Mouse (Mus musculus) fibroblast of lung, adult 2 months (primary cell): Measurements from ENCODE around the gene Ccpg1.

Experiments
- DNase-seq: peaks from one replicate; pipeline ENCODE4 v3.0.0-alpha.2; 2011; ENCODE audit warnings: low read depth

Gene Ccpg1

DNA sequence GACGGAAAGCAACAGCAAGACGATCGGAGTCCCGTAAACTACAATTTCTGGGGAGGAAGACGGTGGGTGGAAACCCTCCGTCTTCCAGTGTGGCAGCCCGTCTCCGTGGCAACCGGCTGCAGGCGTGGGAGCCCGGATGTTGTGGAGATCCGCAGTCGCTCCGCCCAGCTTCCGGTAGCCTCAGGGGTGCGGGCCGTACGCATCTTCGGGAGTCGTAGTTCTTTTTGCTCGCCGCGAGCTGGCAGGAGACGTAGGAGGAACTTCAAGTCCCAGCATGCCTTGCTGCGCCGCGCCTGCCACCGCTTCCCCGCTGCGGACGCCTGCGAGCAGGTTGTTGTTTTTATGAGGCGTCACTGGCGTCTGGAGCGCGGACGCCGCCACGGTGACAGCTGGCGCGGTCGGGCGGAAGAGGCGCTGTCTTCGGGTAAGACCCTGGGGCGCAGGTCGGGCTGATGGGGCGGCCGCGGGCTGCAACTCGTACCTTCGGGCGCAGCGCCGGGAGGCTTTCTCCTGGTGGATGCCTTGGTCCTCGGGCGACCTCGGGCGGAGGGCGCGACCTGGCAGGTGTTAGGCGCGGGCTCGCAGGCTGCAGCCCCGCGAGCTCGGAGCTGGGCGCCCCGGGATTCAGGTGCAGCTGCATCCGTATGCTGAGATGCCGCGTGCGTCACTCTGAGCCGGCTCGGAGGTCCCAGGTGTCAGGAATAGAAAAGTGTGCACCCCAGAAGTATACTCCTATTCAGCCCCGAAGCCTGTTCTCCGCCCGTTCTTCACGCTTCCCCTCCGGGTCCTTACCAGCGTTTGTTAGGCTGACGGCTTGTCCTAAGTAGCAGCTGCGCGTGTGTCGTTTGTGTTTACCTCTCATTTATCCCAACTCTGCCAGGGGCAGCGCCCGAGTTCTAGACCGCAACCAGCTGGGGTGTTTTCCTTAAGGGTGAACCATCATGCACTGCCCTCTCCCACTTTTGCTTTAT is at the start of gene Ccpg1, which contains the start of gene Ccpg1os:
Gene Ccpg1, plus strand, starts transcription at position 180 of the 971 bp plus-strand sequence.
Gene Ccpg1os, minus strand, starts transcription at position 133 of the 971 bp plus-strand sequence.
- DNase-seq: peak; percentile 96

DNA sequence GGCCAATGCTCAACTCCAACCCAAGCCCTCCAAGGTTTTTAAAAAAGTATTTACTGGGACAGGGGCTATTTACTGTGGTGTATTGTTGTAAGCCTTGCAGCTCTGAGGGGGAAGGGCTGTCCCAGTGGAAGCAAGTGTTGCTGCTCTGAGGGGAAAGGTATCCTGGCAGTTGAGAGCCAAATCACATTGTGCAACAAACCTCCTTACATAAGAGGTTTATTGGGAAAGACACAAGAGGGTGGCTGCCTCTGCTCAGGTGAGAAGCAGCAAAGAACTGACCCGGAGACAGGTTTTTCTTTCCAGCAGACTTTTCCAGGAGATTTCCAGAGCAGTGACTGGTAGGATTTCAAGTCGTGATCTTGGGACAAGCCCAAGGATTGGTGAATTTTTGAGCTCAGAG is 48.9 kb upstream of the Ccpg1 start:
- DNase-seq: no peak

DNA sequence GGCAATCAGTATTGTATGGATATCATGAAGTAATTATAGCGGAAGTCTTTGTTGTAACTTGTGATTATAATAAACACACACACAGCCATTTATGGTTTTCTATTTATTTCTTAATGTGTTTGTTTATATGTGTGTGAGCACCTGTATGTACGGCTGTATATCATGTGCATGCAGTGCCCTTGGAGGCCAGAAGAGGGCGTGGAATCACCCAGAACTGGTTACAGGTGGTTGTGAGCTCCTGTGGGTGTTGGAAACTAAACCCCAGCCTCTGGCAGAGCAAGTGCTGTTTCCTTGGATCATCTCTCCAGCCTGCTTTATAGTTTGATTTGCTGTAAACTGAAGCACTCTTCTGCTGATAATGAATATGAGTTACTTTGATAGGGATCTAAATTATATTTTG is 41.8 kb upstream of the Ccpg1 start:
- DNase-seq: no peak

DNA sequence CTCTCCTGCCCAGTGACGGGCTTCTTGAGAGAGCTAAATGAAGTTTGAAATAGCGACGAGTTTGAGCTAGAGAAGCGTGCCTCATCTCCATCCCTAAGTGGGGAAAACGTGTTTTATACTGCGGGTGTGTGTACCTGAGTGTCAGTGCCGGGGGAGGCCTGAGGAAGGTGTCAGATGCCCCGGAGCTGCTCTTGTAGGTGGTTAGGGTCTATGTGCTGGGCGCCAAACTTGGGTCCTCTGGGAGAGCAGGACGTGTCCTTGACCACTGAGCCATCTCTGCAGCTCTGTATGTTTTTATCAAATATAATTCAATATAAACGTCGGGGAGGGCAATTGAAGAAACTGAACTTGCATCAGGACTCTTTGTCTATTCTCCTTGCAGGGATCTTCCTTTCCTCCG is 40.9 kb upstream of the Ccpg1 start:
- DNase-seq: no peak

DNA sequence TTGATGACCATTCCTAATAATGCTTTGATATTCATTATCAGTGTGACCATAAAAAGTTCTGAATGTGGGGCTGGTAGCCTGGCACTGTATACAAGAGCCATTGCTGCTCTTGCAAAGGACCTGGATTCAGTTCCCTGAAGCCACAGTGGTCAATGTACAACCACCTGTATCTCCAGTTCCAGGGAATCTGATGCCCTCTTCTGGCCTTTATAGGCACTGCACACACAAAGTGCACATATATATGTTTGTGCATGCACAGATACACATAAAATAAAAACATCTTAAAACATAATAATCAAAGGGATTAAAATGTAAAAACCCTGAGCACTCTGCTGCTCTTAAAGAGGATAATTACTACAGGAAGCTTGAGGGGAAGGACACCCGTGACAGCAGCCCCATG is 38.2 kb upstream of the Ccpg1 start:
- no peak for DNase-seq

DNA sequence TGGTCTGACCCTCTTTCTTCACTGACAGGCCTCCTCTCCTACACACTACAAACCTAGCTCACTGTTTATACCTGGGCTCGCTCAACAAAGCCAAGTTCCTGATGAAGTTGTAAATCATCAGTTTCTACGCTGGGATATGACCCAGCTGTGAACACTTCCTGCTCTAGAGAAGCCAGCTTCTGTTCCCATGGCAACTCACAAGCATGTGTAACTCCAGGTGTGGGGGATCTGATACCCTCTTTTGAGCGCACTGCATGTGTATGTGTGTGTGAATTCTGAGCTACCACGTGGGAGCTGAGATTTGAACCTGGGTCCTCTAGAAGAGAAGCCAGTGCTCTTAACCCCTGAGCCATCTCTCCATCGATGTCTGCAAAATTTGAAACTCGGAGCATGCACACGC is 35.7 kb upstream of the Ccpg1 start:
- no peak for DNase-seq

DNA sequence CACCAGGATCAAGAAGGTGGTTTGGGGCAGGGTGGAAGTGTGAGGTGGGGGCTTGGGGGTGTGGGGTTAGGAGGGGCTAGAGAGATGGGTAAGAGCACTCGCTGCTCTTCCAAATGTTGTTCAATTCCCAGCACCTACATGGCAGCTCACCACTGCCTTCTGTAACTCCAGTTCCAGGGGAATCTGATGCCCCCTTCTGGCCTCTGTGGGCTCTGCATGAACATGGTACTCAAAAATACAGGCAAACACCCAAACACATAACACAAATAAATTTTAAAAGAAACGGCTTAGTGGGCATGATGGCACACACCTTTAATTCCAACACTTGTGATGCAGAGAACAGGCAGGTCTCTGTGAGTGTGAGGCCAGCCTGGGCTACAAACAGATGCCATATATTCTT is 30.5 kb upstream of the Ccpg1 start:
- no peak for DNase-seq

DNA sequence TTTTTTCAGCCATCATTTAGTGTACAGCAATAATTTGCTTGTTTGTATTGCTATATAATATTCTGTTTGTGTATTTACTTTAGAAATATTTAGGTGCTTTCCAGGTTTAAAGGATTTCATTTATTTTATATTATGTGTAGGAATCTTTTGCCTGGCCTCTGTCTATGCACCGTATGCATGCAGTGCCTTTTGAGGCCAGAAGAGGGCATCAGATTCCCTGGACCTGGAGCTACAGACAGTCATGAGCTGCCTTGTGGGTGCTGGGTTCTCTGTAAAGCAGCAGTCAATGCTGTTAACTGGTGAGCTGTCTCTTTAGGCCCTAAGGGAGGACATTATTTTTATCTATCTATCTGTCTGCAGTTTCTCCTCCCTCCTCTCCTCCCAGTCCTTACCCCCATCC is 29.7 kb upstream of the Ccpg1 start:
- no peak for DNase-seq

DNA sequence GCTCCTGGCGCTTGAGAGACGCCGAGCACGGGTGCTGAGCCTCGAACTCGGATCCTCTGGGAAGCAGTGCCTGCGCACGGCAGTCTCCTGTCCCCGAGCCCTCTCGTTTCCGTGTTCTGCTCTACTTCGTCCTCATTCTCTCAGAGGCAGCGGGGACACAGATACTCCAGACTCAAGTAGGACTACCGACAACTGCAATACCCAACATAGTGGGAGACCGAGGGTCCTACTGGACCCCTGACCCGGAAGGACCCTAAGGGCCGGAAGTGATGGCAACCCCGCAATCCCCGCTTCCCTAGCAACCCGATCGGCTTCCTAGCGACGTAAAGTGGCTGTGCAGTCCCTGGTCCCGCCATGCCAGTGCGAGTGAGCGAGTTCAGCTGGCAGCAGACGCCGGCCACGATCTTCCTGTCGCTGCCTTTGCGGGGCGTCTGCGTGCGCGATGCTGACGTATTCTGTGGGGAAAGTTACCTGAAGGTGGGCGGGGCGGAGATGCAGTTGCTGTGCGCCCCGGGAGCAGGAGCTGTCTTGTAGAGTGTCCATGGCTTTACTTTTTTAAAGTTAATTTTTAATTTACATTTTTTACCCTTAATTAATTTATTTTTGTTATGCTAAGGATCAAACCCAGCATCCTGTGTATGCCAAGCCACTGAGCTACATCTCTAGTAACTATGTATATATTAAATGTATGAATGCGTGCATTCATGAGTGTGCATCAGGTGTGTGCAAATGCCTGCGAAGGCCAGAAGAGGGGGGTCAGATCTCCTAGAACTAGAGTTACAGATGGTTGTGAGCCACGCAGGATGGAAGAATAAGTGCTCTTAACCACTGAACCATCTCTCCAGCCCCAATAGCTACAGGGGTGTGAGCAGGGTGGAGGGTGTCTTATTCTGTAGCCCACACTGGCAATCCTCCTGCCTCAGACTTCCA is 26.4 kb upstream of the Ccpg1 start, which contains the start of the genes Dyx1c1 and Gm44503:
Gene Dyx1c1, plus strand, starts transcription at position 265 of the 930 bp plus-strand sequence.
Gene Gm44503, plus strand, starts transcription at position 332 of the 930 bp plus-strand sequence.
- peak; percentile 39 for DNase-seq

DNA sequence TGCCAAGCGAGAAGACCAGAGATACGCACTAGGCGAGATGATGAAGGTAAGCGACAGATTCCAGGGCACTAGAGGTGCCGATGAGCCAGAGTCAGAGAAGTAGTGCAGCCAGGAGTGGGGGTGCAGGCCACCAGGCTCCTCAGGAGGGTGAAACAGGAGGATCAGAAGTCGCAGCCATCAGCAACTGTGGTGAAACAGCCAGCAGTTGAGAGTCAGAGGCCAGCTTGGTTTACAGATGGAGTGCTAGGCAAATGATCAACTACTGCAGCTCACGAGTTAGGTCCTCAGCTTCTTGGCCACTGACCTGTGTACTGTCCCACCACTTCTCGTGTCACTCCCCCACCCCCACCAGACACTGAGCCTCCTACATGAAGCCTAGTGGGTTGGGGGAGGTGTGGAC is 23.9 kb upstream of the Ccpg1 start:
- no peak for DNase-seq

DNA sequence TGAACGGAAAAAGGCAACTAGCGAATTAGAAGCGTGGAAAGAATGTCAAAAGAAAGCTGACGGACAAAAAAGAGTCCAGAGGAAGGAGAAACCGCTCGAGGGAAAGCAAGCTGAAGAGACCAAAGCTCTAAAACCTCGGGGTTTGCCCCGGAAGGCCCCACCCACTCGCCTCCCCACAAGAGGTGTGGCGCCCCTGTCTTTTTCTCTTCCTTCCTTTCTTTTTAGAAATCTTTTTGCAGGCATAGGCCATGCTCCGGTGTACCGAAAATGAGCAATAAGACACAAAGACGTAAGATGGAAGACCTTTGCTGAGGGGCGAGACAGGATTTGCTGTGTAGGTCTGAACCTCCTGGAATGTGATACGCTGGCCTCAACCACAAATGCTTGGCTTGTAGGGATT is 23.3 kb upstream of the Ccpg1 start:
- DNase-seq: no peak

DNA sequence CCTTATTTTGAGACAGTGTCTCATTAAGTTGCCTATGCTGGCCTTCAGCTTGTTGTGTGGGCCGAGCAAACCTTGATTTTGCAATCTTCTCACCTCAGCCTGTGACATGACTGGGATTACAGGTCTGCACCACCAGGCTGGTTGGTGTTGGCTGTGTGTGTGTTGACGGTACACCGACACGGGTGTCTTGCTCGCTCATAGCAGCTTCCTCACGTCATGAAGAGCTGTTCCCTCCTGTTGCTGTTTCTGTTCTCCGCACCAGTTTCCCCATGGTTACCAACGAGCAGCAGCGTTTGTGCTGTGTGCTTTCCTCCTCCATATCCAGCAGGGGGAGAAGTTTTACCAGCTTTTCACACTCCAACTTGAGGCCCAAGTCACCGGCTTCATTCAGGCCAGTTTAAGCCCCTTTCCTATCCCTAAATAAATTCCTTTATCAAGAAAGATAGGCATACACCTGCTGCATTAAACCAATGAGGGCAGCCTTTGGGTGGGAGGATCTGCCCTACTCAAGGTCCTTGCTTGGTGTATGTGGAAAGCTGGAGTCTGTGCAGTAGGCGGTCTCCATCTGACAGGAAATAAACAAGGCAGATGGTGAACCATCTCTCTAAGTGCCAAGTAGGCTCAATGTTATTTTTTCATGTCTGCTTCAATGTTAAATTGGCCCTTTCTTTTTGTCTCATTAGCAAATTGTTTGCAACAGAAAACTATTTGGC is 16.7 kb upstream of the Ccpg1 start:
- DNase-seq: peak; percentile 35

DNA sequence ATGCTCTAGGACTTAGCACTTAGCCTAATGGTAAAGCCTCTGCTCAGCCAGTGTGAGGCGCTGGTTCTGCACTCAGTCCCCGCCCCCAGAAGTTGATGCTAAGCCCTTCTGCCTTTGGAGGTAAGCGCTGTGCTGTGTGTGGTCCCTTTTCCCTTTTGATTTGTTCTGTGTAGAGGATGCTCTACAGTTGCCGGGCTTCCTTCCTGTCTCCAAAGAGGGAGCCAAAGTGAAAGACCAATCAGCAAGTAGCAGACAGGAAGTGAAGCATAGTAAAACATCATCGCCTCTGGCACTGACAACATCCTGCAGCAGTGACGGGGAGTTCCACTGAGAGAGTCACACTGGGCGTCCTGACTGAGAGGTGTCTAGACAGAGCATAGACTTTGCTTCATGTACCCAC is 15.4 kb upstream of the Ccpg1 start:
- DNase-seq: no peak

DNA sequence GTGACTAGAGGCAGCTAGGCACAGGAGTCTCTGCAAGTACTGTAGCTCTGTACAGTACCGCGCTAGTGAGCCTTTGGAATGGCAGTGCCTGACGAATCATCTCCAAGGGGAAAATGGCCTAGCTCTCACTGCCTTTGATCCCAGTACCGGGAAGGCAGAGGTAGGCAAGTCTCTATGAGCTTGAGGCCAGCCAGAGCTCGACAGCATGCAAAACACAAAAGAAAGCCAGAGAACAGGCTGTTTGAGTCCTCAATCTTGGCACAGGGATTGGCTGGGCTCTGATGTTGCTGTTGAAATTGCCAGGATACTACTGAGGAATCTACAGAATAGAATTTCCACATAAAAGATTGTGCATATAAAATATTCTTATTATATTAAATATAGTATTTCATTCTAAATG is 12.8 kb upstream of the Ccpg1 start:
- DNase-seq: no peak

DNA sequence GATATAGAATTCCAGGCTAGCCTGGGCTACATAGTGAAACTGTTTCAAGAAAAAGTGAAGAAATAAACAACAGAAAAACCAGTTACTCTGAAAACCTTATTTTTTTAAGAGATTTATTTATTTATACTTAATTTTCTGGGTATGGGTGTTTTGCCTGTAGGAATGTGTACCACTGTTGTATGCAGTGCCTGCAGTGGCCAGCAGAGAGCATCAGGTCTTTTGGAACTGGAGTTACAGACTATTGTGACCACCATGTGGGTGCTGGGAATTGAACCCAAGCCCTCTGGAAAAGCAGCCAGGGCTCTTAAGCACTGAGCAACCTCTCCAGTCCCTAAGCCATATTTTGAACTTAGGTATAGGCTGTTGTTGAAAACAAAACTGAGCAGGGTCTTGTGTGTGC is 12.2 kb upstream of the Ccpg1 start:
- no peak for DNase-seq

DNA sequence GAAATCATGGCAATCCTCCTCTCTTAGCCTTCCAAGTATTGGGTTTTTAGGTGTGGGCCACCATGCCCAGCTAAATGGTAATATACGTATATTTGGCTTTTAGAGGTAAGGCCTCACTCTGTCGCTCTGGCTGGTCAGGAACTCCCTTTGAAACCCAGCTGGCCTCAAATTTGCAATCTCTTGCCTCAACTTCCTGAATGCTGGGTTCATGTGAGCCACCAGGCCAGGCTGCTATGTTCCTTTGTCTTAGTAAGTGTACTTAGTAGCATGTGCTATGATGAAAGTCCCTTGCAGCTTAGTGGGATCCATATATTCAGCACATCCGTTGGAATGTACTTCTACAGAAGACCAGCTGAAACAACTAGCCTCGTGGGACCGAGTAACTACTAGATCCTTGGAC is 10.5 kb upstream of the Ccpg1 start:
- no peak for DNase-seq

DNA sequence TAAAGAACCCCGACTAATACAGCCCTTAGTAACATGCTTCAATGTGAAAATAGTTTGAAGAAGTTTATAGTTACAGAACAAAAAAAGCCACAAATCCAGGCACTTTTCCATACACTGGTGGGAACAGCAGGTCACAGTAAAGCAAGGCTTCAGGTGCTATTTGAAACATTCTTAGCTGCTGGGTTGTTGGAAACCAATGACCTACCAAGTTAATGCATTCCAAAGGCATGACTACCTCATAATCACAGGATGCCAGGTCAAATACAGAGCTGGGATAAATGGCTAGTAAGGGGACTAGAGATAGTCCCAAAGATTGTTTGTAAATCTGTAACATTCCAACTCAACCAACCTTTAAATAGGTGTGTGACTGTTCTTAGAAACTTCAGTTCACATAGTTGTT is 10.0 kb upstream of the Ccpg1 start:
- DNase-seq: no peak

DNA sequence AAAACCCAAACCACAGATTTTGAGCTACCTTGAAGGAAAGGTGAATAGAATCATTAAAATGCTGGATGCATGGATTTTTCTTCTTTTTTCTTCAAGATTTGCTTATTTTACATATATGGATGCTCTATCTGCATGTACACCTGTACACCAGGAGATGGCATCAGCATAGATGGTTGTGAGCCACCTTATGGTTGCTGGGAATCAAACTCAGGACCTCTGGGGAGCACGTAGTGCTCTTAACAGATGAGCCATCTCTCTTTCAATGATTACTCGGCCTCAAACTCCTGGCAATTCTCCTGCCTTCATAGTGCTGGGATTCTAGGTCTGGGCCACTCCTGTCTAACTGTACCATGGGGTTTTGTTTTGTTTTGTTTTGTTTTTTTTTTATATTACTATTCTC is 2.2 kb upstream of the Ccpg1 start:
- DNase-seq: no peak

DNA sequence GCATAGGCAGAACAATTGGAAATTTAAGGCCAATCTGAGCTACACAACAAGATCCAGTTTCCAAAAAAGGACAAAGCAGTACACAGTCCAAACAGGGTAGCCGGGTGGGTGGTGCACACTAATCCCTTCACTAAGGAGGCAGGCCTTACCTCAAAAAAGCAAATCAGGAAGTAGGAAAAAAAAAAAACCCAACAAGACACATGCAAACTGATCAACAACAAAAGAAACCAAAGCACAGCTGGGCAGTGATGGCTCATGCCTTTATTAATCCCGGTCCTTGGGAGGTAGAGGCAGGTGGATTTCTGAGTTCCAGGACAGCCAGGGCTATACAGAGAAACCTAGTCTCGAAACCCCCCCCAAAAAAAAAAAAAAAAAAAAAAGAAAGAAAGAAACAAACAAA is 2.5 kb downstream of the Ccpg1 start:
- no peak for DNase-seq

DNA sequence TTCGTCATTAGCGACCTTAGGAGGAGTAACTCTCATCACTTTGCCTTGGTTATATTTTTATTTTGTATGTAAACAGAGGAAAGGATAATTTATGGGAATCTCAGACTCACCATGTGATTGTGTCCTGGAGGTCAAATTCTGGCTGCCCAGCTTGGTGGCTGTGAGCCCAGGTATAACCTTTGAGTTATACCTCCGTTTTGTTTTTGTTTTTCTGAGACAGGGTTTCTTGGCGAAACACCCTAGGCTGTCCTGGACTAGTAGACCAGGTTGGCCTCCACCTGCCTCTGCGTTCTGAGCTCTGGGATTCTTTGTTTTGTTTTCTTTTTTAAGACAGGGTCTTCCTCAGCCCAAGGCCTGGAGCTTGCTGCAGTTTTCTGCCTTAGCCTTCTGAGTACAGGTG is 3.5 kb downstream of the Ccpg1 start:
- DNase-seq: no peak

DNA sequence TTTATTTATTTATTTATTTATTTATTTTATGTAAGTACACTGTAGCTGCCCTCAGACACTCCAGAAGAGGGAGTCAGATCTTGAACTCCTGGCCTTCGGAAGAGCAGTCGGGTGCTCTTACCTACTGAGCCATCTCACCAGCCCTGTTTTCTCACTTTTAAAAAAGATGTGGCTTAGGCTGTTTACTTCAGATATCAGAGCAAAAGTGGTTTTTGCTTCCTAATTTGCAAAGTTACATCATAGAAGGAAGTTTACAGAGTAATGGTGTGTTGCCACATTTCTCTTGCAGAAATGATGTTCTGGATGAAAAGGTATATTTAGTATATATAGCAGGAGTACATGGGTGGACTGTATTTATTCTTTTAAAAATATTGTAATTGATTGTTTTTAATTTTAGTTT is 6.2 kb downstream of the Ccpg1 start:
- DNase-seq: no peak

DNA sequence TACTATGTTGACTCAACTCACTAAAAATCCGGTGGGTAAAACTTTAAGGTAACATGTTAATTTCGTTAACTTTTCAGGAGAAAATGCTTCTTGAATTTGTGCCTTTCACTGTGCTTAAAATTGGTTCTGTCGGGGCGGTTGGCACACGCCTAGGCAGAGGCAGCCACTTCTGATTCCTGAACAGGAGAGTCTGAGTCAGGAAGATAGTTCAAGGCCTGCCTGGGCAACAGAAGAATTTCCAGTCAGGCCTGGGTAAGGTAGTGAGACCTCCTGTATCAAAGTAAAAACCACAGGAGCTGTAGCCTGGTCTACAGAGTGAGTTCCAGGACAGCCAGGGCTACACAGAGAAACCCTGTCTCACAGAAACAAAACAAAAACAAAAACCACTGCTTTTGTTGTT is 7.3 kb downstream of the Ccpg1 start:
- DNase-seq: no peak
